Mouse (Mus musculus): ENCODE data around the gene Snx29. TPM values are rescaled to one million over a fixed set of nuclear protein-coding genes. Genes with fewer than 3 reads are reported as not detected.

Gene Snx29
- total RNA-seq, 1 experiment from 2014 or later: 16.1 TPM

DNA sequence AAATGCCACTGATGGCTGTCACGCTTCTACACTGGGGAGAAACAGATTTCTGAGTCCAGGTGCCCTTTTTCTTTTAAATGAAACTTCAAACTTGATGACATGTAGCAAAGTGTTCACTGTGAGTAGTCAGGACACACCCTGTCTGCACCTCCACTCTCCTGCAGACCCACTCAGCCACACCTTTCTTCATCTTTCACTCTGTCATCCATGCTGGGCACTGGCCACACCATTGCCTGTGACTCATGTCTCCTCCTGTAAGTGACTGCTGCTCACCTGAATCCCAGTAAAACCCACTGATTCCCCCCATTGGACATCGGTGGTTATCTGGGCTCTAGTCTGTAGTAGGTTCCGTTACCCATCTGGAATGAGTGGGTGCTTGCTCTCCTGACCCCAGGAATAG, 467.8 kb downstream of the Snx29 start:
- ATAC-seq (replicated peaks; ENCODE audit: low read depth, poor library complexity, severe bottlenecking): no peak

DNA sequence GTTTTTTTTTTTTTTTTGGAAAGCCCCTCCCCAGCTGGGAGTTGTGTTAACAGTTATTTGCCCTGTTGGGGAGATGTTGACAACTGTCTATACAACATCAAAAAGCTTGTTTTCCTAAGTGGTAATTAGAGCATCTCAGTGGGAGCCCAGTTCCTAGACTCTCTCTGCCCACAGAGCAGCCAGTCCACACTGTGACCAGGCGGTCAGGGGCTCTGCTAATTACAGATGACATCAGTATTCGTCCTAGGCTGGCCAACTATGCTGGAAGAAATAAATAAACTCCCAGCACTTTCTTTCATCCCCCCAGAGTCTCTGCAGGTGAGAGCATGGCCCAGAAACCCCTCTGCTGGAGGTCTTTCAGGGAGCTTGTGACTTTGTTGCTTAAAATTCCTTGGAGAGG, 470.7 kb downstream of the Snx29 start:
- no peak for ATAC-seq (replicated peaks; ENCODE audit: low read depth, poor library complexity, severe bottlenecking)

DNA sequence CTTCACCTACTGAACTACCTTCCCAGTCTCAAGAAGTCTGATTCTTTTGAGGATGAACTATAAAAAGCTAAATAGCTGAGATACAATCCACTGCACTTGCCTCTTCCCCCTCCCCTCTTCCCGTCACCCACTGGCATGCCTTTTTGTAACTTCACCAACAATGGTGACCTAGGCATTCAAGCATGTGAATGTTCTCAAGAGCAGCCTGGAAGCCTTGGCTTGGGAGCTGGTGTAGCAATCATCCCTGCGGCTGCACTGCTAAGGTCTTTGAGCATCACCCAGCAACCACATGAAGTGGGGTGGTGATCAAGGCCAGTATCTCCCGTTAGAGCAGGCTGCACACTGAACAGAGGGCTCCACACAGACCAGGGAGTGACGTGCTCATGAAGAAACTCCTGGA, 471.9 kb downstream of the Snx29 start:
- ATAC-seq (replicated peaks; ENCODE audit: low read depth, poor library complexity, severe bottlenecking): no peak

DNA sequence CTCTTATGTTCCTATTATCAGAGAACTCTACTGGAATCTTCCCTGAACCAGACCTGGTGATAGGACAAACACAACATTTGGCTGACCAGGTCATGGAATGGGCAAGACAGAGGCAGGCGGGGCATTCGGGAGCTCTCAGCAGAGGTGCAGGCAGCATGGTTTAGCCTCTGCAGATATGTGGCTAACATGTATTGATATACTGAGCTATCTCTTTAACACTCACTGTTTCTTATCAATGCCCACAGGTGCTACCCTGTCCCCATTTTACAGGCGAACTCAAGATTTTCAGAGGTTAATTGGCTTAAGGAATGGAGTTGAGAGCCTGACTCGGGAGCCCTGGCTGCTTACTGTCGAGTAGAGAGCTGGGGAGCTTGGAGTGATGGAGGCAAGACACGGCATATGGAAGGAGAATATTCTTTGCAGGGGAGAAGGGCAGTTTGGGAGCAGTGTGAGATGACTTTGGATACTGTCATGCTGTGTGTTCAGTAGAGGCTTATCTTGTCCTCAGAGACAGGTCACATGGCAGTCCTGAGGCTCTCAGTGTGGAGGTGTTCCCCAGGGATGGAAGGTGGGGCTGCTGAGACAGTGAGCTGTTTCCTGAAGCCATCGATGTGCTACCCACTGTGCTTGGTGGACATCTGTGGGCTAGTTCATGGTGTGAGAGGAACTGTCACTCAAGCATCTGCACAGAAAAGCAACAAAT, 473.2 kb downstream of the Snx29 start:
- ATAC-seq (replicated peaks; ENCODE audit: low read depth, poor library complexity, severe bottlenecking): no peak

DNA sequence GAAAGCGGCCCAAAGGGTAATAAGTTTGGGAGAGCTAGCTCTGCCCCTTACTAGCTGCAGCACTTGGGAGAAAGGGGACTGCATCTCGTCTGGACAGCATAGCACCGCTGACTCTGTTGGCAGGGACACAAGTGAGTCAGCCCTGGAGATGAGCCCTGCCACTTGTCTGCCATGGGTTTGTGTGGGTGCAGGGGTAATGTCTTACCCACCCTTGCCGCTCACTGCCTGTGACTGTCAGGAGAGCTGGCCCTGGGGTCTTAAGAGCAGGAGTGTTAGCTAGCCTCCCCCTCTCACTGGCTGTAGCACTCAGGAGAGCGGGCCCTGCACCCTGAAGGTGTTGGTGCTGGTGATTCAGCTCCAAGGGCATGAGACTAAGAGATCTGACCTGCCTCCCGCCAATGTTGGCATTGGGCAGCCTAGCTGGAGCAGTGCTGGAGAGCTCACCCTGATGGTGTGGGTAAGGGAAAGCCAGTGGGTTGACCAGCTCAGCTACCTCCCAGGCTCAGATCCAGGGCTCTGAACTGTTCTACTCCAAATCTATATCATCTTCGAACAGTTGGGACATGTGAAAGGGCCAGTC, 479.3 kb downstream of the Snx29 start:
- ATAC-seq (replicated peaks; ENCODE audit: low read depth, poor library complexity, severe bottlenecking): no peak

Other genes starting within 250 kb of the Snx29 start
- 16.2 and 29.3 TPM in 2 replicates for gene Txndc11, start 188.3 kb upstream of the Snx29 start, total RNA-seq (2017)
- gene Zc3h7a, start 146.5 kb upstream of the Snx29 start, total RNA-seq (2017): 218 and 256 TPM in 2 replicates
- gene Rsl1d1, start 119.6 kb upstream of the Snx29 start, total RNA-seq (2017): 369 and 447 TPM in 2 replicates
- gene Gspt1, start 68.6 kb upstream of the Snx29 start, total RNA-seq (2017): 201 and 211 TPM in 2 replicates
- not detected in 2 replicates for gene Tnfrsf17, start 9.1 kb upstream of the Snx29 start, total RNA-seq (2017)